Mouse (Mus musculus) neutrophil, adult 65 days (primary cell): ENCODE data around the gene Ccdc120. TPM values are rescaled to one million over a fixed set of nuclear protein-coding genes. Genes with fewer than 3 reads are reported as not detected.

Experiments
- total RNA-seq: library from RNA; stranded (reverse); gene quantifications from 2 replicates; pipeline ENCODE4 v1.2.4, GENCODE M21; 2023

The Ccdc120 gene
- not detected in 2 replicates for total RNA-seq

DNA sequence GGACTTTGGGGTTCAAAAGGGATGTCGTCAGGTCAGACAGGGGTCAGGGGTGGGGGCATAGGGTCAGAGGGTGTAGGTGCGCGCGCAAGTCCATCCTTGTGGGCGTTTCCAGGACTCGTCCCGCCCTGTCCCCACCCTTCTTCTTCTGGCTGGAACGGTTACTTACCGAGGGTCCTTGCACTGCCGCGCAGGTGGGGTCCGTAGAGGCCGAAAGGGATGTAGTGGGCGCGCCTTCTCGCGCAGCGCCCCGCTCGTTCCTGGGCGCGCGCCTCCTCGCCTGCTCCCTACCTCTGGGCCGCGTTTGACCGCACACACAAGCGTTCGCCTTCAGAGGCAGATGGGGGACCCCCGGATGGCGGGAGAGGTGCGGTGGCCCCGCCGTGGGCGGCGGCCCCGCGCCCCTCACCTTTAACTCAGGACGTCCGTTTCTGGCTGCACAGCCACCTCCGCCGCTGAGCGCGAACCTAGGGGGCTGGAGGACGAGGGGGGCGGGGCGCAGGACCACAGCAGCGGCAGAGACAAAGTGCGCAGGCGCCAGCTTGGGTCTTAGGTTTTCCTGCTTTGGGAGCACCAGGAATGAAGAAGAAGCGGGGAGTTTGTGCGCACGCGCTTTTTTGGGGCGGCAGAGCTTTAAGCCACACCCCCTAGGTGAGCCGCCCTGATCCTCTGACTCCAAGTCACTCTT is at the start of gene Ccdc120:
TSS of gene Ccdc120 (minus strand) at position 474 of the 685 bp plus-strand sequence.

GRCm38 (mm10) chrX:7789542-7790136 is 38.9 kb upstream of the Ccdc120 start, which contains the start of gene Gripap1:
Gripap1 (plus strand) TSS chrX:7789765.

DNA sequence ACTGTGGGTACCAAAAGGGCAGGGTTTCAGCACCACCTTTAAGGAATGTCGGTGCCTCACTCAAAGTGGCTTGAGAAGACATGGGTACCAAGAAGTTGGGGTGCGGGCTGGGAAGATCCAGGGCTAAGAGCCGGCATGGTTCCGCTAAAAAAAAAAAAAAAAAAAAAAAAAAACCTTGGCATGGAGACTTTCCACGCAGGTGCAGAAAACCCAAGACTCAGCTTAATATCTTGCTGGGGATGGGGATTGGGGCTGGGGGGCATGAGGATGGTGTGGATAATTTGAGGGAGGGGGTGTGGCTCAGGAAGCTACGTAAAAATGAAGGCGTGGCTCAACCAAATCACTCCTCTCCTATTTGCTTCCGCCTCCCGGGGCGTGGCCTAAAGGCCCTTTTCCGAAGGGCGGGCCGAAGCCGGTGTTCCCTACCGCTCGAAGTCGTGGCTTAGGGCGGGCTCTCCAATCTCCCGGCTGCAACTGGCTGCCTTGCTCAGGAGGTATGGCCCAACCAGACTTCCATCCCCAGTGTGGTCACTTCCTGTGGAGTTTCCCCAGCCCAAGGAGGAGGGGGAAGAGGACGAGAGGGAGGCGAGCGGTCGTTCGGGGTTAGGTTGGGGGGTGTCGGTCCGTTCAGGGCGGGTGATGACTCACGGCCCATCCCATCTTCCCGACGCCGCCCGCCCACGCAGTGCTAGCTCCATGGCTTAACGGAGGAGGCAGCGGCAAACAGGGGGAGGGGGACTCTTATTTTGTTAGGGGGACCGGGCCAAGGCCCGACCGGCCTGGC is 11.6 kb upstream of the Ccdc120 start, which contains the start of gene Tfe3:
TSS of gene Tfe3 (plus strand) at position 424 of the 784 bp plus-strand sequence.

DNA sequence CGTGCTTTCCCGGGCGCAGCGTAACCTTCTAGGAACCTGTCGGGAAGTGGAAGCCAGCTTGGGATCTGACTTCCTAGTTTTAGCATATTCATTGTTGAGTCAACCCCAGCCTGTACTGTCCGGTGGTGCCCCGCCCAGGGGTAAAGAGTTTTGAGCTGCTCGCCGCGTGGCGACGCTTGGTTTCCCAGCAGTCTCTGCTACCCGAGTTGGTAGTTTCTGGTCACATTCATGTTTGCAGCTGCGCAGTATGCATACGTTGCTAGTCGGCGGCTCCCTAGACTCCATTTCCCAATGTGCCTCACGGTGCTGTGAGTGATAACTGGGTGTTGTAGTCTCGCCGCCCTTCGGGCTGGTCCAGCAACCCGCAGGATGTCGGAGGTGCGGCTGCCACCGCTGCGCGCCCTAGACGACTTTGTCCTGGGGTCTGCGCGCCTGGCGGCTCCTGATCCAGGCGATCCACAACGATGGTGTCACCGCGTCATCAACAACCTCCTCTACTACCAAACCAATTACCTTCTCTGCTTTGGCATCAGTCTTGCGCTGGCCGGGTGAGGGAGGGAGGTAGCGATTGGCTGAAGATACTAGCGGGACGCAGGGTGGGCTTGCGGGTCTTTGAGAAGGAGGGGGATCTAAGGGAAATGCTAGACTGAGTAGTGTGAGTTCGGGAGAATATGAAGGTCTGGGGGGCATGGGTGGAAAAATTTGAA is 22.3 kb downstream of the Ccdc120 start, which contains the start of gene Praf2:
TSS of gene Praf2 (plus strand) at position 225 of the 707 bp plus-strand sequence.

GRCm38 (mm10) chrX:7721514-7722281 is 29.0 kb downstream of the Ccdc120 start, which contains the start of gene Gm45208:
Gm45208 (plus strand) TSS chrX:7722245.

DNA sequence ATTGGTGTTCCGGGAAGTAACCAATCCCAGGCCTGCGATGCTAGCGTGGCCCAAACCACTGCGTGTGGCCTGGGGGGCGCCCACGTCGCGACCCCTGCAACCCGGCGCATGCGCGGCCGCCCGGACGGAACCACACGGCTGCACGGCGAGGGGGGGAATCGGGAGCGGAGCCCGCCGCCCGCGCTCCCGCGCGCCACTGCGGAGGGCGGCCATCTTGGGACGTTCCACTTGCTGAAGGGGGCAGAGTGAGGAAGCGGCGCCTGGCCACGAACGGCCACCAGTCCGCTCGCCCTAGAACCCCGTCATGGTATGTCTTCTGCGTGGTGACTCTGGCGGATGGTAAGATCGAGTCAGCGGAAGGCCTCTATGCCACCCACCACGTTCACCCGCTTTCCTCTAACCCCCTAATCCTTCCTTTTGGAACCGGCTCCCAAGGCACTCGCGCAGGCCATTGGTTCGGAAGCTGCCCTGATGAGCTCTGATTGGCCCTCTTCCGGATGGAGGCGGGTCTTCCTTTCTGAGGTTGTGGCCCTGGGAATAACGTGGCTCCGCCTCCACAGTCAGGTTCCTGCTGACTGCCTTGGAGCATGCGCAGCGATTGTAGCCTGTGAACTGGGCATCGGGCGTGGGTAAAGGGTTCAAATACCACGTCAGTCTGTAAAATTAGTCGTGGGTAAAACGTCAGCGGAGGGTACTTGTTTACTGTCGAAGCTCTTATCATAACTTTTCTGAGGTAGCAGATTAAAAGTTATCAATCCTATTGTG is 36.4 kb downstream of the Ccdc120 start, which contains the start of gene Wdr45:
TSS of gene Wdr45 (plus strand) at position 199 of the 765 bp plus-strand sequence.

GRCm38 (mm10) chrX:7696954-7697381 is 53.7 kb downstream of the Ccdc120 start, which contains the start of gene Gpkow:
Gpkow (plus strand) TSS chrX:7697131.

Other genes with a start within 250 kb of the Ccdc120 start
- not detected in 2 replicates for gene Foxp3, start 177.3 kb downstream of the Ccdc120 start, total RNA-seq
- gene Ppp1r3f, start 176.6 kb downstream of the Ccdc120 start, total RNA-seq: 0.64 and 0.73 TPM in 2 replicates
- gene Ccdc22, start 145.4 kb downstream of the Ccdc120 start, total RNA-seq: 13.4 and 19.6 TPM in 2 replicates
- 0.16 and 0.25 TPM in 2 replicates for gene Cacna1f, start 143.8 kb downstream of the Ccdc120 start, total RNA-seq
- gene Syp, start 112.4 kb downstream of the Ccdc120 start, total RNA-seq: 2.7 and 3.8 TPM in 2 replicates
- 37.1 and 44.3 TPM in 2 replicates for gene Prickle3, start 93.6 kb downstream of the Ccdc120 start, total RNA-seq
- 518 and 532 TPM in 2 replicates for gene Plp2, start 79.5 kb downstream of the Ccdc120 start, total RNA-seq
- gene Magix, start 69.7 kb downstream of the Ccdc120 start, total RNA-seq: not detected in 2 replicates
- gene Gpkow, start 53.8 kb downstream of the Ccdc120 start, total RNA-seq: 45.4 and 58.6 TPM in 2 replicates
- gene Wdr45, start 36.6 kb downstream of the Ccdc120 start, total RNA-seq: 52.3 and 70.0 TPM in 2 replicates
- gene Gm45208, start 28.7 kb downstream of the Ccdc120 start, total RNA-seq: 1.8 and 1.9 TPM in 2 replicates
- gene Praf2, start 22.5 kb downstream of the Ccdc120 start, total RNA-seq: 2.0 and 2.6 TPM in 2 replicates
- gene Tfe3, start 11.7 kb upstream of the Ccdc120 start, total RNA-seq: 85.6 and 90.4 TPM in 2 replicates
- 135 and 164 TPM in 2 replicates for gene Gripap1, start 38.9 kb upstream of the Ccdc120 start, total RNA-seq
- 1.4 and 2.0 TPM in 2 replicates for gene Kcnd1, start 71.4 kb upstream of the Ccdc120 start, total RNA-seq
- 129 and 151 TPM in 2 replicates for gene Otud5, start 90.5 kb upstream of the Ccdc120 start, total RNA-seq
- 2.2 and 4.1 TPM in 2 replicates for gene Pim2, start 127.4 kb upstream of the Ccdc120 start, total RNA-seq
- 25.5 and 28.1 TPM in 2 replicates for gene Slc35a2, start 133.1 kb upstream of the Ccdc120 start, total RNA-seq
- 34.5 and 34.7 TPM in 2 replicates for gene Pqbp1, start 148.4 kb upstream of the Ccdc120 start, total RNA-seq
- 44.3 and 45.8 TPM in 2 replicates for gene Timm17b, start 148.5 kb upstream of the Ccdc120 start, total RNA-seq
- gene Gm10491, start 156.9 kb upstream of the Ccdc120 start, total RNA-seq: not detected in 2 replicates
- gene Gm10490, start 158.6 kb upstream of the Ccdc120 start, total RNA-seq: not detected in 2 replicates
- gene Pcsk1n, start 168.9 kb upstream of the Ccdc120 start, total RNA-seq: not detected in 2 replicates
- gene Eras, start 177.7 kb upstream of the Ccdc120 start, total RNA-seq: not detected in 2 replicates
- 4.9 and 8.8 TPM in 2 replicates for gene Hdac6, start 197.0 kb upstream of the Ccdc120 start, total RNA-seq
- 0.88 and 1.6 TPM in 2 replicates for gene Gata1, start 227.2 kb upstream of the Ccdc120 start, total RNA-seq